Mouse (Mus musculus) CD4-positive, CD25-positive, alpha-beta regulatory T cell (primary cell): ENCODE data around the gene Mpl. TPM values are rescaled to one million over a fixed set of nuclear protein-coding genes. Genes with fewer than 3 reads are reported as not detected.

ENCODE experiments used
- polyA plus RNA-seq: library from polyadenylated mRNA; unstranded; fragments of 100-300 nt; shearing (Covaris generic); gene quantifications from one replicate; pipeline ENCODE4 v1.2.1, GENCODE M21; 2017

The Mpl gene
- polyA plus RNA-seq: not detected

GRCm38 (mm10) chr4:118457345-118457975, at the start of gene Mpl:
Mpl (minus strand) TSS chr4:118457513.

GRCm38 (mm10) chr4:118489717-118490132, 32.4 kb upstream of the Mpl start, which contains the start of gene Tie1:
Tie1 (minus strand) TSS chr4:118490061.

GRCm38 (mm10) chr4:118436820-118437603, 20.3 kb downstream of the Mpl start, which contains the start of gene Cdc20:
Cdc20 (minus strand) TSS chr4:118437352.

GRCm38 (mm10) chr4:118427768-118428451, 29.4 kb downstream of the Mpl start, which contains the start of gene Elovl1:
Elovl1 (plus strand) TSS chr4:118428093.

GRCm38 (mm10) chr4:118409142-118409900, 48.0 kb downstream of the Mpl start, which contains the start of the genes Szt2 and Med8:
Szt2 (minus strand) TSS chr4:118409273.
Med8 (plus strand) TSS chr4:118409337.

Other genes with a start within 250 kb of the Mpl start
- gene Ptprf, start 166.1 kb downstream of the Mpl start, polyA plus RNA-seq: 1.6 TPM
- gene Szt2, start 48.2 kb downstream of the Mpl start, polyA plus RNA-seq: 17.4 TPM
- gene Med8, start 48.2 kb downstream of the Mpl start, polyA plus RNA-seq: 114 TPM
- gene Elovl1, start 29.4 kb downstream of the Mpl start, polyA plus RNA-seq: 146 TPM
- gene Cdc20, start 20.2 kb downstream of the Mpl start, polyA plus RNA-seq: 11.4 TPM
- gene Tie1, start 32.5 kb upstream of the Mpl start, polyA plus RNA-seq: not detected
- not detected for gene 2610528J11Rik, start 69.5 kb upstream of the Mpl start, polyA plus RNA-seq
- gene Tmem125, start 86.5 kb upstream of the Mpl start, polyA plus RNA-seq: 0.19 TPM
- not detected for gene Cfap57, start 163.3 kb upstream of the Mpl start, polyA plus RNA-seq
- gene Ebna1bp2, start 163.3 kb upstream of the Mpl start, polyA plus RNA-seq: 170 TPM
- not detected for gene Olfr62, start 201.4 kb upstream of the Mpl start, polyA plus RNA-seq
- not detected for gene Olfr1342, start 235.2 kb upstream of the Mpl start, polyA plus RNA-seq
- gene Olfr1341, start 246.0 kb upstream of the Mpl start, polyA plus RNA-seq: 0.10 TPM